Mouse (Mus musculus): ENCODE data around the gene Tmem221.
"Not testable (repeated sequence)": the region's sequence is repeated elsewhere in the genome, so short reads cannot be mapped to it uniquely, and the experiment has no call there.

Tmem221 gene

DNA sequence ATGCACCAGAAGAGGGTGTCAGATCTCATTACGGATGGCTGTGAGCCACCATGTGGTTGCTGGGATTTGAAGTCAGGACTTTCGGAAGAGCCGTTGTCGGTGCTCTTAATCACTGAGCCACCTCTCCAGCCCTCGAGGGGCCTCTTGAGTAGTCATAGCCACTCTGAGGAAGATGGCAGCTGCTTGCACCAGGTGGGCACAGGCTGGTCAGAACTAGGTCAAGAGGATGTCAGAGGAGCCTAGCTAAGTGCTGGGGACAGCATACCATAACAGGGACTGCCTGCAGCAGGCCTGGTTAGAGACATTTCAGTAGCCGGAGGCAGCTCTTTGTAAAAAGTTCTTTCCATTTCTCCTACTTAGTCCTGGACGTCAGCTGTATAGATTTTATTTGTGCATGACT, 7.9 kb downstream of the Tmem221 start:
- no peak for DNase-seq (ENCODE audit: low spot score in 2 of 2)

DNA sequence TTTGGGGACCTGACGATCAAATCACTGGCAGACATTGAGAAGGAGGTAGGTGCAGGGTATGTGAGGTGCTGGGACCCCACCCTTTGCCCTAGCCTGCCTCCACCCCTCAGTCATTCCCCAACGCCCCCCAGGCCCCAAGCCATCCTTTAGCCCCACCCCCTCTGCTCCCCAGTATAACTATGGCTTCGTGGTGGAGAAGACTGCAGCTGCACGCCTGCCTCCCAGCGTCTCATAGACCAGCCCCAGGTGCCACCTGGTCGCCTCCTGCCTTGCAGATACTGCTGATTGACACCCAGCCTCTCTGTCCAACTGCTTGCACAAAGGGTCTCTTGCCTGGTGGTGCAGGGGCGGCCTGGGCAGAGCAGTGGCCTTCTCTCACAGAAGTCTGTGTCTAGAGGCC, 11.1 kb downstream of the Tmem221 start:
- no peak for DNase-seq (ENCODE audit: low spot score in 2 of 2)

DNA sequence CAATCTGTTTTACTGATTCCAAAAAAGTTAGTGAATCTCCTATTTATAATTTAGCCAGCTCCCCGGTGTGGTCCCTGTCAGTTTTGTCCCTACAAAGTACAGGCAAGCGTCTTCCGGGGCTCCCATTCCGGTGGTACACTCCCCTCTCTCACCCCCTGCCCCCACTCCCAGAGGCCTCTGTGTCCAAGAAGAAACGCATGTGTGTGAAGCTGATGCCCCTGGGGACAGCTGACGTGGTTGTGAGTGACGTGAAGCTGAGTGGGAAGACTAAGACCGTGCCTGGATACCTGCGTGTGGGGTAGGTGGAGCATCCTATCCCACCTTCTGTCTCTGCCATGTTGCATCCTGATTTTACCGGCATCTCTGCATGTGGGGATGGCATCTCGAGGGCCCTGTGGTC, 13.6 kb downstream of the Tmem221 start:
- no peak for DNase-seq (ENCODE audit: low spot score in 2 of 2)

DNA sequence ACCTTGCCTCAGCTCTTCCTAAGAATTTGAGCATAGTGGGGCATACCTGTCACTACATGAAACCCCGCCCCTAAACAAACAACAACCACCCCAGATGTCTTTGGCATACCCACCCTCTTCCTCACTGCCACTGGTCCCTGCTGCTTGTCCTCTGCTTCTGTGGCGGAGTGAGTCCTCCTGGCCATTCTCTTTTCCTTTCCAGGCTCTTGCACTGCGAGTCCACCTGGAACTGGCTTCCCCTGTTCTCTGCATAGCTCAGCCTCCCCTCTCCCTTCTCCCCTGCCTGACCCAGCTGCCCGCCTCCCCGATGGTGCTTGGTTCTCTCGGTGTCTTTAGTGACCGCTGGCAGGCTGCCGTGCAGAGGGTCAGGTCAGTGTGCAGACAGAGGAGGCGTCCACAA, 14.9 kb downstream of the Tmem221 start:
- no peak for DNase-seq (ENCODE audit: low spot score in 2 of 2)

DNA sequence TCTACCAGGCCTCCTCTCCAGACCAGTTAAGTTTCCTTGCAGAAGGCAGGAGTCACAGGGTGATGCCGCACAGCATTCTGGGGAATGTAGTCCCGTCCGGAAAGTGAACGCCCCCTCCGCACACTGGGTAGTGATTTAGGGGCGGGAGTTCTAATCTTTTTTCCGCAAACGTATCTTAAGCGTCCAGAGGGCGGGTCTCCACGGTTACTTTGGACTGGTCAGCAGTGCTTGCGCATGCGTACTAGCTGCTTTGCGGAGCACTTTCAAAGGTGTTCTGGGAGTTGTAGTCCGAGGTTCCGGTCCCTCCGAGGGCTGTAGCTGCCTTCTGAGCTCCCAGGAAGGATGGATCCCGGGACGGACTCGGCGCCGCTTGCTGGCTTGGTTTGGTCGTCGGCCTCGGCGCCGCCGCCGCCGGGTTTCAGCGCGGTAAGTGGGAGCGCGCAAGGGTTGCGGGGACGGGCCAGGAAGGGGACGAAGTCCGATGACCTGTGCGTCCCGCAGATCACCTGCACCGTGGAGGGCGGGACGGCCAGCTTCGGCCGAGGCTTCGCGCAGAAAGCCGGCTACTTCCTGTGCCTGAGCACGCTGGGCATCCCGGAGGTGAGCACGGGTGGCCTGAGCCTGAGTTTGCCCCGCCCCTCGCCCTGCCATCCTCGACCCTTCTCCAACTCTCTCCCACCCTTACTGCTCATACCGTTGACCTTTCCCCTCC, 15.9 kb downstream of the Tmem221 start, which contains the start of gene Mvb12a:
Mvb12a (plus strand) TSS at position 291 of the 712 bp plus-strand sequence.
- DNase-seq (ENCODE audit: low spot score in 2 of 2), result peak; percentile 98 to 99

GRCm38 (mm10) chr8:71537028-71537867, 21.4 kb downstream of the Tmem221 start, which contains the start of gene Bst2:
TSS of gene Bst2 (minus strand) at chr8:71537456.
- peak; percentile 63 to 66 for DNase-seq (ENCODE audit: low spot score in 2 of 2)

GRCm38 (mm10) chr8:71535663-71536062, 23.0 kb downstream of the Tmem221 start:
- DNase-seq (ENCODE audit: low spot score in 2 of 2), result no peak

DNA sequence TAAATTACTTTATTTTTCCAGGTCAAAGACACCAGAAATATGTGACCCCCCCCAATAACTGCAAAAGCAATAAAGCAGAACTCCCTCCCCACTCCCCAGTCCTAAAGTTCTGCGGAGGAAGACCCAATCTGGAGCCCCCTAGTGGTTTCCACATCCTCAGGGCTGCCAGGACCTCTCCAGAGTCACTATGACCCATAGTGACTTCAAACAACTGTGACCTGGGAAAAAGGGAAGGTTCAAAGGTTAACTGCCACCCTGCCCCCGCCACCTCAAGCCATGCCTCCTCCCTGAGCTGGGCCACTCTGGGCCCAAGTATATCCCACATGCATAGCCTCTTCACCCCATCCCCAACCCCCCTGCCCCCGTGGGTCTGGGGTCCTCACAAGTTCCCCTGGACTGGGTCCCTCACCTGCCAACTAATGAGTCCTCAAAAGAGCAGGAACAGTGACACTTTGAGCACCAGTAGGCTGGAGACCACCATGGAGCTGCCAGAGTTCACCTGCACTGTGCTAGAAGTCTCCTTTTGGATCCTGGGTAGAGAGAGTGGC, 24.3 kb downstream of the Tmem221 start:
- no peak for DNase-seq (ENCODE audit: low spot score in 2 of 2)

GRCm38 (mm10) chr8:71530735-71531467, 27.8 kb downstream of the Tmem221 start:
- DNase-seq (ENCODE audit: low spot score in 2 of 2), result not testable (repeated sequence)

DNA sequence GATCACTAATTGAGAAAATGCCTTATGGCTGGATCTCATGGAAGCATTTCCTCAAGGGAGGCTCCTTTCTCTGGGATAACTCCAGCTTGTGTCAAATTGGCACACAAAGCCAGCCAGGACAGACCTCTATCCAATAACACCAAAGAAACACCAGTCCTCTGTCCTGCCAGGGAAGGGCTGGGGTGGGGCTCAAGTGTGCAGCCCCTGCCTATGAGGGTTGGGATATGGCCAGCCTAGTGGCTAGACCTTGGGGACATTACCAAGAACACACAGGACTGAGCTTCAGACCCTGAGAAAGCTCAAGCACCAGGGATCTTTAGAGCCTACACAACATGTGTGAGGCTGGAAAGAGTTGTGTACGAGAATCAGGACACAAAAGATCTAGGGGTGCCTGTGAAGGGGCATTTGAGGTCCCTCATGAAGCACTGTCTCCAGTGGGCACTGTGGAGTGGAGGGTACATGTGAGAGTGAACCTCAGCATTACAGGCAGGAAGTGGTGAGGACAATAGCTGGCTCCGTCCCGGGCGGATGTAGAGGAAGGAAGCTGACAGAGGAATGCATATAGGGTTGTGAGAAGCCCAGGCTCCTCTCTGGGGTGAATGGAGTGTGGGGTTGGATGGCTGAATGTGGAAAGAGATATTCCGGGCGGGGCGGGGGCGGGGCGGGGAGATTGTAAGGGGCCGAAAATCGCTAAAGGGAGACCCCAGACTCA, 30.2 kb downstream of the Tmem221 start:
- no peak for DNase-seq (ENCODE audit: low spot score in 2 of 2)

- DNase-seq (ENCODE audit: low spot score in 2 of 2), result no peak
Measured at GRCm38 (mm10) chr8:71527162-71527870, 31.4 kb downstream of the Tmem221 start.

GRCm38 (mm10) chr8:71526272-71526671, 32.4 kb downstream of the Tmem221 start:
- DNase-seq (ENCODE audit: low spot score in 2 of 2), result no peak

DNA sequence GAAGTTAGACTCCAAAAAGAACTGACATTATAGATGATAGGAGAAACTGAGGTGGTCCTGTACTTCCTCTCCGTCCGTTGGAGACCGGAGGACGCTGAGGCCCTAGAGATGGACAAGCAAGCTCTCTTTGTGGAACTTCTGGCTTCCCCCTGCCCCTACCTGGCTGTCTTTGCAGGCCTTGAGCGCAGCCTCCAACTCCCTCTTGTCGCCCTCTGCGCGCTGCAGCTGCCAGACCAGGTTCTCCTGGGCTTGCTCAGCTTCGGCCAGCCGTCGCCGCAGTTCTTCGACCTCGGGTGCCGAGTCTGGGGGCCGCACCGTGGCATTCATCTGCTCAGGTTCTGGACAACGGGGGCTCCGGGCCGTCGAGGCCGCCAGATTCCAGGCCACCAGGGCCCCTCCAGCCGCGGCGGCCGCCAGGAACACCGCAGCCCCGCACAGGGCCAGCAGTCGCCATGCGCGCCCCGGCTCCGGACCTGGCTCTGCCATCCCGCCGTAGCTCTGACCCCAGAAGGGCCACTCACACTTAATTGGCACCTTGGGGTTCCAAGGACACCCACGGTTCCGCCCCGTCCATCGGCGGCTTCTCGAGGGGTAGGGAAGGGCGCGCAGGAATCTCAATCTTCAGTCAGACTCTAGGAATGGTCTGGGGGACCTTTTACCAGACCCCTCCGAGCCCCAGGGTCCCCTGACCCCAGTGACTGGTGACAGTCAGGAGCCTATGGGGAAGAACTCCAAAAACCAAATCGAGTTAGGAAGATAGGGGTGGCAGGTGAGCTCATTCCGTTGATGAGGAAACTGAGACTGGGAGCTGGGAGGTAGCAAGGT, 33.2 kb downstream of the Tmem221 start, which contains the start of gene Ccdc194:
Ccdc194 (minus strand) TSS at position 486 of the 825 bp plus-strand sequence.
- no peak for DNase-seq (ENCODE audit: low spot score in 2 of 2)

DNA sequence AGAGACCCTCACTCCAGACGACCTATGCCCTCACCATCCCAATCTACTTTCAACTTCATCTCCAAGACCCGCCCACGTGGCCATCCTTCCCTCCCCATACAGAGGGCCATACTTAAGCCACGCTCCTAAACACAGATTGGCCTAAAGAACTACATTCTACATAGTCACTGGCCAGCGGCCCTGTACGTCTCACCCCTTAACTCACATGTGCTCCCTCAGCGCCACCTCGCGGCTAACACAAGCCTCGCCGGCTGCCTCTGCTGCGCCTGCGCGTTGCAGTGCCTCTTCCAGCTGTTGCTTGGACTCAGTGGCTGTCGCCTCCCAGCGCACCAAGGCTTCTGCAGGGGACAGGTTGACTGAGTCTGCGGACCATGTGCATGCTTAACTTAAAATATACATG, 37.0 kb downstream of the Tmem221 start:
- peak; percentile 89 to 93 for DNase-seq (ENCODE audit: low spot score in 2 of 2)

DNA sequence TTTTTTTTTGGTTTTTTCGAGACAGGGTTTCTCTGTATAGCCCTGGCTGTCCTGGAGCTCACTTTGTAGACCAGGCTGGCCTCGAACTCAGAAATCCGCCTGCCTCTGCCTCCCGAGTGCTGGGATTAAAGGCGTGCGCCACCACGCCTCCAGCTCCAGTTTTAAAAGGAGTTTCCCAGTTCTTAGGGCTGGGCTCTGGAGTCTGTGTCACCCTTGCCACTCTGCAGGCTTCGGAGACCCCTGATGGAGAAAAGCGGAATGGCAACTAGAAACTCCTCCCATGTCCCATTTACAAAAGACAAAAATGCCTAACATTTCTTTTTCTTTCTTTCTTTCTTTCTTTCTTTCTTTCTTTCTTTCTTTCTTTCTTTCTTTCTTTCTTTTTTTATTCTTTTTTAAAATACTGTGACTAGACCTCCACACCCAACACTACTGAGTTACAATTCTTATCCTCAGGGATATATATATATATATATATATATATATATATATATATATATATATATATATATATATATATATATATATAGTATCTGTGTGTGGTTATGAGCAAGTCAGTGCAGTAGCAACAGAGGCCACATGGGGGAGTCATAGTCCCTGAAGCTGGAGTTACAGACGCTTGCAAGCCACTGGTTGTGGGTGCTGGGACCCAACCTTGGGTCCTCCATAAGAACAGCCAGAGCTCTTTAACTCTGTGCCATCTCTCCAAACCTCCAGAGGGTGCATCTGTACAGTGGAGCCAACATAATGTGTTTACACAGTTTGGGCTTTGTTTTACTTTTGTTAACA, 39.4 kb downstream of the Tmem221 start:
- peak in 1 of 2 experiments; percentile 67 for DNase-seq (ENCODE audit: low spot score in 2 of 2)

GRCm38 (mm10) chr8:71516786-71517185, 41.9 kb downstream of the Tmem221 start:
- no peak for DNase-seq (ENCODE audit: low spot score in 2 of 2)

DNA sequence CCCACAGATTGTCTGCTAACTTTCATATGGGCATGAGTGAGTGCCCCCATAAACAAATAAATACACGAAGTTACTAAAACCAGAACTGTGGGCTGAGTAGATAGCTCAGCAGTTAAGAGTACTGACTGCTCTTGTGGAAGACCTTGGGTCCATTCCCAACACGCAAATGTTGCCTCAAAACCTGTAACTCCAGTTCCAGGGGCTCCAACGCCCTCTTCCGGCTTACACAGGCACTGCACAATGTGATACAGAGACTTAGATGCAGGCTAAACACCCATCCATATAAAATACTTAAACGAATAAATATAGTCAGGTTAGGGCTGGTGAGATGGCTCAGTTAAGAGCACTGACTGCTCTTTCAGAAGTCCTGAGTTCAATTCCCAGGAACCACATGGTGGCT, 43.6 kb downstream of the Tmem221 start:
- no peak for DNase-seq (ENCODE audit: low spot score in 2 of 2)

DNA sequence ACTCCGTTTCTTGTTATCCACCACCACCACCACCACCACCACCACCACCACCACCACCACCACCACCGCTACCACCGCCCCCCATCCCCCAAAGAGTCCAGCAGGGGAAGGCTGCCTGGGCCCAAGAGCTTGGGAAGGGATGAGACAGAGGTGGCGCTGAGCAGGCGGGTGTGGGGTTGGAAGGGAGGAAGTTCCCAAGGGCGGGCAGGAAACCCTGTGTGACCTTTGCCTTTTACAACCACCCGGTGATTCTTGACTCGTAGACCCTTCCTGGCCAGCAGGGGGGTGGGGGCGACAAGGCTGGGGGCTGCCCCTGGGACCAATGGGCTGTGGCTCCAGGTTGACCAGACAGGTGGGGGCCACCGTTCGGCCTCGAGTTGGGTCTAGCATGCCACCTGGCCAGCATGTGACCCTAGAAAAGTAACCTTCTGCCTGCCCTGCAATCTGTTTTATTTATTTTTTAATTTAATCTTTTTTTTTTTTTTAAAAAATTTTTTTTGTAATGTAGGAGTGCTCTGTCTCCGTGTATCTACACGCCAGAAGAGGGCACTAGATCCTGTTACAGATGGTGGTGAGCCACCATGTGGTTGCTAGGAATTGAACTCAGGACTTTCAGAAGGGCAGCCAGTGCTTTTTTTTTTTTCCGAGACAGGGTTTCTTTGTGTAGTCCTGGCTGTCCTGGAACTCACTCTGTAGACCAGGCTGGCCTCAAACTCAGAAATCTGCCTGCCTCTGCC, 45.5 kb downstream of the Tmem221 start:
- DNase-seq (ENCODE audit: low spot score in 2 of 2), result no peak
